Mouse (Mus musculus): ENCODE results near the gene Socs2.

DNA sequence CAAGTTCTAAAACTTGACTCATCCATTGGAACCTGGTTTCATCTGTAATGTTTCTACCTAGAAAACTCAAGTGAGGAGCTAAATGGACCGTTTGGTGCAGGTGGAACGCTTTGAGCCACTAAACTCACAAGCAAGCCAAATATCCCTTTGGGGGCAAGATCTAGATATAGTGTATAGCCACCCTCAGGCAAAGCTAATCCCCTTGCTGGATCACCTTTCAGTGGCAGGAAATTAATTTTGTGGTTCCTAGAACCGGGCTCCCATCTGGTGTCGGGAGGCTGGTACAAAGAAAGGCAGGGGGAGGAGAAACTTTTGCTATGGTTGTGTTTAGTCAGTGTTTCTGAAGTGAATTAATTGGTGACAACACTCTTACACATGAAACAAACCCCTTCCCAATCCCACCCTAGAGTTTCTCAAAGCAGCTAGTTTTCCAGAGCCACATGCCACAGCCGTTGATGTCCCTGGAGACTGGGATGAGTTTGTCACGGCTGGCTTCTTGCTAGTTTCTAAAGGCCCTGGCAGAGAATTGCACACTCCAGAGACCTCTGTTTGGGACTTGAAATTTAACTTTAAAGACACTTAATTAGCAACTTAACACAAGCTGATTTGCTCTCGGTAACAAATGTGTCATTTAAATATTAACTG is 19.7 kb downstream of the Socs2 start:
- TF ChIP-seq POLR2A (IDR thresholded peaks at IDR 0.05; ENCODE audit: low read depth, low read length) (no peak), CTCF (conservative IDR thresholded peaks at IDR 0.05; ENCODE audit: insufficient read depth, insufficient read length, low read depth, low read length) (no peak)
